Mouse (Mus musculus): ENCODE results near the gene Apaf1.

- TF ChIP-seq ZC3H11A (IDR thresholded peaks at IDR 0.05; ENCODE audit: borderline replicate concordance, low read depth, low read length) (no peak), HCFC1 (IDR thresholded peaks at IDR 0.05; ENCODE audit: borderline replicate concordance, insufficient read depth, low read length) (no peak), CHD2 (IDR thresholded peaks at IDR 0.05; ENCODE audit: low read depth, low read length) (no peak), MAFK (IDR thresholded peaks at IDR 0.05; ENCODE audit: insufficient read depth, low read depth, low read length) (peak; percentile 90)
These were observed 29.8 kb downstream of the Apaf1 start for GRCm38 (mm10) chr10:91052734-91053133.
